Mouse (Mus musculus): ENCODE measurements at regions not wholly inside any gene's neighbourhood (a gene's known extent, or its start where the extent isn't known, plus 50 kb on each side); places are given as distances from the start of the nearest gene placed in this dataset.

DNA sequence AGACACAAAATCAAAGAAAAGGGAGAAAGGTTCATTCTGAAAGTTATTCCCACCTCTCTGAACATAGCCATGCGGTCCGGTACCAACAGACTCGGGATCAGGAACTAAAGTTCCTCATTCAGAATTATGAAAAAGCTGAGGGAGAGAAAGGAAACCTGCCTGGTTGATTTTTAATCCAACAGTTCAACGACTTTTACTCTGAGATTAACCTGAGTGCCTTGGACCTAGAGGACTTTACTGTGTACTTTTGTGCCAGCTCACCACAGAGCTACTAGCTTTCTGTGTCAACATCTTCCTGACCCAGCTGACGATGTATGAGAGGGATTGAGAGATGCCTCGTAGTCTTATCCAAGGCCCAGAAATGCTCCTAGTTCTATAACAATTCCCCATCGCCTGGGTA, 92.5 kb upstream of the 2210010C04Rik start:
- DNase-seq (ENCODE audit: low read depth, low spot score) = no peak

DNA sequence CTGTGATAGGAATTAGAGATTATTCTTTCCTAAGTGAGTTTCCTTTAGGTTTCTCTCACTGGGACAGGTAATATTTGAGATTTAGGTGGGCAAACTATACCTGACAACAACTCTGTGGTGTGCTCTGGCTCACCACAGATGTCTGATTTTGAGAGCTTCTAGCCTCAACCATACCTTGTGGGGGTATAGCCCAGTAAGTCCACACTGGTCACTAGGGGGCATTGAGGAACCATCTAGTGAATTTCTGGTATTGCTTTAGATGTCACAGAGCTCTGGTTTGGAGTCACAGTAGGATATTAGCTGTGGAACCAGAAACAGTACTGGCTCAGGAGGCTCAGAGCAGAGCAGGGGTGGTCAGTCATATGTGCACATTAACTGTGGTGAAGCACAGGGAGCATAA, 91.5 kb upstream of the 2210010C04Rik start:
- no peak for DNase-seq (ENCODE audit: low read depth, low spot score)

DNA sequence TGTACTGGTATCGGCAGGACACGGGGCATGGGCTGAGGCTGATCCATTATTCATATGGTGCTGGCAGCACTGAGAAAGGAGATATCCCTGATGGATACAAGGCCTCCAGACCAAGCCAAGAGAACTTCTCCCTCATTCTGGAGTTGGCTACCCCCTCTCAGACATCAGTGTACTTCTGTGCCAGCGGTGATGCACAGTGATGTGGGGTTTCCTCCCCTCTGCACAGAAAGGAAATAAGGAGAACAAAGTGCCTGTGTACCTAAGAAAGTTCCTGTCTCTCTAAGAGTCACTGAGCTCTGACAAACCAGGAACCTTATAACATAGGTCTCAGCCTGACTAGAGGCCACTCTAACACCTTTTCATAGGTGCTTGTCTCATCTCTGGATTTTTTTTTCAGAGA, 86.3 kb upstream of the 2210010C04Rik start:
- DNase-seq (ENCODE audit: low read depth, low spot score) = no peak

DNA sequence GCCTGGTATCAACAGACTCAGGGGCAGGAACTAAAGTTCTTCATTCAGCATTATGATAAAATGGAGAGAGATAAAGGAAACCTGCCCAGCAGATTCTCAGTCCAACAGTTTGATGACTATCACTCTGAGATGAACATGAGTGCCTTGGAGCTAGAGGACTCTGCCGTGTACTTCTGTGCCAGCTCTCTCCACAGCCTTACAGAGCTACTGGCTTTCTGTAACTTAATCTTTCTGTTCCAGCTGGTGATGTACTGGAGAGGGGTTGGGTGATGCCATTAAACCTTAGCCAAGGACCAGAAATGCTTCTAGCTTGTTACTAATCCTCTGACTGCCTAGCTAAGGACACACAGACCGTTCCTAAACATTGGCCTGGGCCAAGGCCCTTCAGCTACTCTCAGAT, 83.9 kb upstream of the 2210010C04Rik start:
- DNase-seq (ENCODE audit: low read depth, low spot score) = no peak

DNA sequence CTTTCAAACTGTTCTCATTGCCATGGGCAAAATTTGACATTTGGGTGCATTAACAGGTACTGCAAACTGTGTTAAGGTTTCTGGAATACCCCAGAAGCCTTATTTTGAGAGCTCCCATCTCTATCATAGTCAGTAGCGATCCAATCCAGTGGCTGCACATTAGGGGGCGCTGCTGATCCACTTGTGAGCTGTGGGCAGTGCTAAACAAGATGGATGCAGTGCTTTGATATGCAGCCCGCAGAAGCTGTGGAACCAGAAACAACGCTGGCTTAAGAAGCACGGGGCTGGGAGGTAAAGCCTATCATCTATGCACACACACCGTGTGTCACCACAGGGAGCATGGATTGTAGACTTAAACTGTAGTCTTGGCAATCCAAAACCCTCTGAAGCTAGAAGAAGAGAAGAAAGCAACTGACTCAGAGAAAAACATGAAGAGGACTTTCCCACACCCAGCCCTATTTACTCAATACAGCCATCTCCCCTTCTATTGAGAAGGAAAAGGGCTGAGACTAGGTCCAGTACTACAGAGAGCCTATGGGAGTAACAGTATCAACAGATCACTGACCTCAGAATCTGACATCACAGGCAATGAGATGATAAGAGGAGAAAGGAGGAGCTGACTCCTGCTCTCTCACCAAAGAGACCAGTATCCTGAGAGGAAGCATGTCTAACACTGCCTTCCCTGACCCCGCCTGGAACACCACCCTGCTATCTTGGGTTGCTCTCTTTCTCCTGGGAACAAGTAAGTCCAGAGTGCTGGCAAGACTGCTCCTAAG, 83.1 kb upstream of the 2210010C04Rik start:
- no peak for DNase-seq (ENCODE audit: low read depth, low spot score)

DNA sequence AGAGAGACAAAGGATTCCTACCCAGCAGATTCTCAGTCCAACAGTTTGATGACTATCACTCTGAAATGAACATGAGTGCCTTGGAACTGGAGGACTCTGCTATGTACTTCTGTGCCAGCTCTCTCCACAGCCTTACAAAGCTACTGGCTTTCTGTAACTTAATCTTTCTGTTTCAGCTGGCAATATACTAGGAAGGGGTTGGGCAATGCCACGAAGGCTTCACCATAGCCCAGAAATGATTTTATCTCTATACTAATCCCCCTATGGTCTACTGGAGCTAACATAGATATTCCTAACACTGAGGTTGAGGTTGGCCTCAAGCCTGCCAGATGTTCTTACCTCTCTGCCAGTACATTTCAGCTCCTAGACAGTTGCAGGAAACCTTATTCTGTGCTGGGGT, 78.6 kb upstream of the 2210010C04Rik start:
- DNase-seq (ENCODE audit: low read depth, low spot score) = no peak

DNA sequence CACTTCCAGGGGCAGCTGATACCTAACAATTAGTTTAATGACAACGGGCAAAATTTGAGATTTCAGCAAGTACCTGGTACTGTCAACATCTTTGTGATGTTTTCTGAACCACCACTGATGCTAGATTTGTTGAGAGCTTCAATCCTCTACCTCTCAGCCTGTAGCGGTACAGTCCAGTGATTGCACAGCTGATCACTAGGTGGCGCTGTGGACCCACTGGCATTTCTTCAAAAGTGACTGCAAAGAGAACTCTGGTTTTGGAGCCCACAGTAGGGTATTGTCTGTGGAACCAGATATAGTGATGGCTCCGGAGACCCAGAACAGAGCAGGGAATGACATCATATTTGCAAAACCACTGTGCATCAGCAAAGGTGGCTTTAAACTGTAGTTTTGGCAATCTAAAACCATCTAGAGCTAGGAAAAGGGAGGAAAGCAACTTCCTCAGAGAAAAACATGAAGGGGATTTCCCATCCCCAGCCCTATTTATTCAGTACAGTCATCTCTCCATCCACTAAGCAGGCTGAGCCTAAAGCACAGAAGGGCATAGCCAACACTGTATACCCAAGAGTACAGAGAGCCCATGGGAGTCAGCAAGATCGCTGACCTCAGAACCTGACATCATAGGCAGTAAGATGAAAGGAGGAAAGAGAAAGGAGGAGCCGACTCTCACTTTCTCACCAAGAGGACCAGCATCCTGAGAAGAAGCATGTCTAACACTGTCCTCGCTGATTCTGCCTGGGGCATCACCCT, 77.7 kb upstream of the 2210010C04Rik start:
- DNase-seq (ENCODE audit: low read depth, low spot score) = peak; percentile 23

DNA sequence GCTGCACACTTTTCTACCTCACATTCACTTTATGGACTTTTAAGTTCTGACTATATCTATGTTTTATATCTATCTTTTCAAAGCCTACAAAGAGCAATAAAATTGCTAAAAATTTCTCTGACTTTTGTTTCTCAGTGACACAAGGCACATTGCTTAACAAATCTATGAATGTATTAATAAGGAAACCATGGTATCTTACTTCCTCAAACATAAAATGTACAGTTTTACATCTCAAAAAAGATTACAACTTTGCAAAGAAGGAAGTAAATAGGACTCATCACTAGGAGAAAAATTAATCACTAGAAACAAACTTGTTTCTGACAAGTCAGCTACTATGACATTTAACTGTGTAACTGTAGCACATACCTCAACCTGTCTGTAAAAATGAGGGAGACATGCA, 76.5 kb upstream of the 2210010C04Rik start:
- no peak for DNase-seq (ENCODE audit: low read depth, low spot score)

DNA sequence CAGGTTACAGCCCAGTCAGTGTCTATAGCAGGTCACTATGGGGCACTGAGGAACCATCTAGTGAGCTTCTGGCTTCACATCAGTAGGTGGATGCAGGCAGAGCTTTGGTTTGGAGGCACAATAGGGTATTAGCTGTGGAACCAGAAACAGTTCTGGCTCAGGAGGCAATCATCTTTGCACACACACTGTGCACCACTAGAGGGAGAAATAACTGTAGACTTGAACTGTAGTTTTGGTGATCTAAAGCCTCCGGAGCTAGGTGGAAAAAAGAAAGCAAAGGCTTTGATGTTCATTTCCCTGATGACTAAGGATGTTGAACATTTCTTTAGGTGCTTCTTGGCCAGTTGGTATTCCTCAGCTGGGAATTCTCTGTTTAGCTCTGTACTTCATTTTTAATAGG, 73.6 kb upstream of the 2210010C04Rik start:
- no peak for DNase-seq (ENCODE audit: low read depth, low spot score)

DNA sequence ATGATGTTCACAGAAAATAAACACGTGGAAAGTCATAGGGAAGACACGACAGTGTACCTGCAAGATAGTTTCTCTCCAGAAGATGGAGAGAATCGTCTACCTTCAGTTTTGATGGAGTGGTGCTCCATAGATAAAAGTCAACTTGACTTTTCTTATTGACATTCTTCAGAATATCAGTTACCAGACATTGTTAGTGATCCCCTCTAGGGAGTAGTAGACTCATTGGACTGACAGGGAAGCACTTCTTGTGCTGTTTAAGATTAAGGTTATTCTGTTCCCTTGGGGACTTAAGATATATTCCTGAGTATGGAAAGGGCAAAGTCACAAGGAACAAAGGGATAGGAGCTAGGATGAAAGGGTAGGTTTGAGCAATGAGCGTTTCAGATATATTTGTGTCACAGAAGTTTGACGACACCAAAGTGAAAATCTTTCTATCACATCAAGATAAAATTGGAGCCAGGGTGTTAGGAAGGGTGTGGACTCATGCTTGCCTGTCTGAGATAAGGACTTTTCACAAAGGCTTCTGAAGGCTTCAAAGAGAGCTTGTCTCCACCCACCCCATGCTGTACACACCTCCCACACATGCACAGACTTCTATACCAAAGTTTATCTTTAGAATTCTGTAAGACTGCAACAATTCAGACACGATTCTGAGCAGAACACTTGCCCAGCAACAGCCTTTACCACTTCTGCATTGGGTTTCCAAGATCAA, 68.5 kb upstream of the 2210010C04Rik start:
- peak; percentile 83 for DNase-seq (ENCODE audit: low read depth, low spot score)

DNA sequence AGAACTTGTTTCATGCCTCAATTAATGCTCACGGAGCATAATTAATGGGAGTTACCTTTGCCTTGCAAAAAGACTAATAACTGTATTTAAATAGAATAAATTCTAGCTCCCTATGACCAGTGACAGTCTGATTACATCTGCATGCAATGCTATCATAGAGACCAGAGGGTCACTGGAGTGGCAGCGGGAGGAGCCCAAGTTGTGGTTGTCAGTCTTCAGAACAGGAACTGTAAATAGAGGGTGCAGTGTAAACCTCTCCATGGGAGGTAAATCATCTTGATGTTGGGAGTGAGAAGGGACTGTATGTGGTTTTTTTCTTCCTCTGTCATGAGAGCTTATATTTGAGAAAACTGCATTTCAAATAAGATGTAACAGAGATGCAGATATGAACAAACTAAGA, 66.7 kb upstream of the 2210010C04Rik start:
- DNase-seq (ENCODE audit: low read depth, low spot score) = no peak

DNA sequence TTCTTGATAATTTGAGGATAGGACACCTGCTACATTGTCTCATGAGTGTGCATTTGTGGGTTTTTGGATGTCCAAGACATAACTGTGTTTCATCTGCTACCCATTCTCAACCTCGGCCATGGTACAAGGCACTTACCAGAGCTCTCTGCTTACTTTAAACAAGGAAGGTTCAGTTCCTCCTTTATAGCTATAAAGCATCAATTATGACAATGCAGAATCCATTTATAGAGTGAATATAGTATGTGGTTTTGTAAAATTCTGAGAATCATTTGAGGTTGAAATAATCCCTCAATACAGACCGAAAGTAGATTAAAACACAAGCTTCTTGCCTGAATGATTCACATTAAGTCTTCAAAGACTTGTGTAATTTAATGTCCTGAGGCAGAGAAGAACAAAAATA, 64.9 kb upstream of the 2210010C04Rik start:
- no peak for DNase-seq (ENCODE audit: low read depth, low spot score)

DNA sequence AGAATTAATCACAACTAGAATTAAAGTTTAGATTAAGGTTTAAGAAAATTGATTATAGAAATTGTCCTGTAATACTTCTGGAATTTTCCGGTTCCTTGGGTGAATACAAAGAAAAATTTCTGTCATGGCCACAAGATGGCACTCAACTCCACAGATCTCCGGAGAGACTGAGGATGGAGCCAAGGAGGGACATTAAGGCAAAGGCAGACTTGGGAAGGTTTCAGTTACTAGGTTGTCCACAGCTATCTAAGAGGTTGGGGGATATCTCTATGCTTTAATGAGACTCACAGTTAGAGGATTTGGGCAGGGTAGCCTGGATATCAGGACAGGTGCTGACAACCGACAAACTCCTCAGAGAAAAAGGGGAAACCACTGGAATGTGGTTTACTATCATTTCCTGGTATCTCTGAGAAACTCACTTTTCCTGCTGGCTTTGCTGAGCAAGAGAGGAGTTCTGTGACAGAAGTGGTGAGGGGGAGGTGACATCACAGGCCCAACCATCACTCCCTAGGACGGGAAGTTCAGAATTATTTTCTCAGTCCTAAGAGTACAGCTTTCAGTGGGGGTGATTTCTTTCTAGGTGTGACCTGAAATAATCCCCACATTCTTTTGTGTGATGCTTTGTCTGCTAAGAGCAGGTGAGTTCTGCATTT, 56.0 kb upstream of the 2210010C04Rik start:
- DNase-seq (ENCODE audit: low read depth, low spot score) = peak; percentile 55

Measured in telencephalon, adult 2 months (tissue).